Mouse (Mus musculus) liver, embryonic 16.5 days (tissue): ENCODE measurements around the gene Dhx34. TPM values are rescaled to one million over a fixed set of nuclear protein-coding genes. Genes with fewer than 3 reads are reported as not detected.

Experiments
- ATAC-seq: fragments of 200-750 bp; cut with Nextera tagmentation; 2 replicates; pipeline ENCODE4 v1.8.0; 2017; ENCODE audit warnings: low read depth, mild to moderate bottlenecking, moderate number of reproducible peaks, moderate library complexity
- H3K27ac ChIP-seq: fragments of 300-500 bp; sonication (generic); 2 replicates; pipeline ENCODE4 v1.5.1; 2014; ENCODE audit warnings: mild to moderate bottlenecking, low read length
- H3K27me3 ChIP-seq: fragments of 300-500 bp; sonication (generic); 2 replicates; pipeline ENCODE4 v1.6.1; 2014; ENCODE audit warnings: low read depth, low read length, mixed read lengths; ENCODE audit not compliant: control insufficient read depth, insufficient read depth
- H3K36me3 ChIP-seq: fragments of 300-500 bp; sonication (generic); 2 replicates; pipeline ENCODE4 v1.6.1; 2014; ENCODE audit warnings: mild to moderate bottlenecking; ENCODE audit not compliant: control insufficient read depth, insufficient read depth
- H3K4me1 ChIP-seq: fragments of 300-500 bp; sonication (generic); 2 replicates; pipeline ENCODE4 v1.6.1; 2014; ENCODE audit warnings: low read depth, low read length, mixed read lengths; ENCODE audit not compliant: control insufficient read depth
- H3K4me2 ChIP-seq: fragments of 300-500 bp; sonication (generic); 2 replicates; pipeline ENCODE4 v1.6.1; 2014; ENCODE audit warnings: low read depth, low read length, mixed read lengths
- H3K4me3 ChIP-seq: fragments of 300-500 bp; sonication (generic); 2 replicates; pipeline ENCODE4 v1.5.1; 2014; ENCODE audit warnings: low read depth, mild to moderate bottlenecking, low read length
- H3K9ac ChIP-seq: fragments of 300-500 bp; sonication (generic); 2 replicates; pipeline ENCODE4 v1.6.1; 2014; ENCODE audit warnings: low read depth, low read length
- H3K9me3 ChIP-seq: fragments of 300-500 bp; sonication (generic); replicated peaks from 2 replicates; pipeline ENCODE4 v1.6.1; 2016; ENCODE audit warnings: low read length; ENCODE audit not compliant: control insufficient read depth
- WGBS: fragments of 180-500 bp; shearing (Covaris S2); extraction: QIAGEN DNeasy Blood & Tissue Kit; methylation state at CpG from one replicate; pipeline ENCODE4 v1.1.7; 2014; ENCODE audit not compliant: insufficient replicate concordance; 5-methylcytosine and 5-hydroxymethylcytosine counted together
- polyA plus RNA-seq: library from polyadenylated mRNA; unstranded; fragments of >200 nt; fragmentation: Nextera tagmentation; extraction: Ambion mirVana; gene quantifications from 2 replicates; pipeline ENCODE4 v1.2.1, GENCODE M21; 2015

The Dhx34 gene
- polyA plus RNA-seq, 1 experiment from 2014 or later: 6.7 TPM

DNA sequence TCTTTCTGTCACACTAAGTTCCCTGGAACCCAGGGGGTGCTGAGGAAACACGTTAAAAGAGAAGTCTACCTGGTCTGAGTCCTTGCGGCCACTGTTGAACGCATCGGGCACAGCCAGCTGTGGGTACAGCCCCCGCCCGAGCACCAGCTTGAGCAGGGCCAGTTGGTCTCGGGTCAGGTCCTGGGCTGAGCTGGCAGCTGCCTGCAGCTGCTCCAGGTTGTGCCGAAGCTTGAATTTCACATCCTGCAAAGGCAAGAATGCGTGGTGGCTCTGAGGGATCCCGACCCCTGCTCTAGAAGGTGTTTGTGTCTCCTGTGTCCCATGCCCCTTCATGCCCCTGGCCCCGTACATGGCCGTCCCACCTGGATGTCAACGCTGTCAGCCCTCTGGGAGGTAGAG is 18.3 kb downstream of the Dhx34 start:
- H3K27me3 ChIP-seq: no peaks in the 10 kb centered on the region
- peaks cover 2% of the 10 kb centered on the region for H3K36me3 ChIP-seq
- ATAC-seq: no peak
- no peak overlapping the region for H3K4me3 ChIP-seq
- whole genome bisulfite sequencing: 77% methylated on average over 13 of the region's 13 CpGs
- H3K9ac ChIP-seq: no peak overlapping the region
- H3K9me3 ChIP-seq: no peaks in the 10 kb centered on the region
- no peak overlapping the region for H3K27ac ChIP-seq
- H3K4me1 ChIP-seq: no peaks in the 10 kb centered on the region
- H3K4me2 ChIP-seq: no peak overlapping the region

DNA sequence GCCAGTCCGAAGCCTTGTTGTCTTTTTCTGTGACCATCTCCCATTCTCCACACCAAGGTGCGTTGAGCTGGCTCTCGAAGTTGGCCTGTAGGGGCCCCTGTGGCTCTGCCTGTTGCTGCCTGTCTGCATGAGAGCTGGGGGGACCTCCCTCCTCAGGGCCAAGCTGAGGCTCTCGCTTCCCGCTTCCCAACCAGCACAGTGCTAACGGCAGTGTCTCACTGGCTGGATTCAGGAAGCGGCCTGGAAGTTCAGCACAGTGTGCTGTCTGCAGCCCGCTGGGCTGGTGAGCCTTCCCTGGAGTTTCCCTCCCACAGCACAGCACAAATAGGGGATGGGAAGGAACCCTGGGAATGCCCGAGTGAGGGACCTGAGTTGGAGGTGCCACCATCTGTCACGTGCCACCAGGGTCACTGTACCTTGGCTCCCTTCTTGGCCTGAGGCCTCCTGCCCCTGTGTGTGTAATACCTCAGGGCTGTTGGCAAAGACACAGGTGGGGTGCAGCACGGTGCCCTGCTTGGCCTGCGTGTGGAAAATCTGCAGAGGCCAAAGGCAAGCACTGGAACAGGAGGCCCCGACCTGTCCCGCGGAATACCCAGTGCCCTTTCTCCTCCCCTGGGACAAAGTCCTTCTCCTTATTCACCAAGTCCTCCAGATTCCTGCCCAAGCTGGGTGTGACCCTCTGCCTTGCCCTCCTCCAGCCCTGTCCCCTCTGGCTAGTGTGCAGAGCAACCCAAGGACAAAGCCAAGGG is 18.9 kb downstream of the Dhx34 start:
- Histone ChIP-seq H3K36me3 (peaks cover 4% of the 10 kb centered on the region), H3K9ac (no peak overlapping the region), H3K27ac (no peak overlapping the region), H3K9me3 (no peaks in the 10 kb centered on the region), H3K4me2 (no peak overlapping the region), H3K4me1 (no peaks in the 10 kb centered on the region), H3K27me3 (no peaks in the 10 kb centered on the region), H3K4me3 (no peak overlapping the region)
- whole genome bisulfite sequencing: 78% methylated on average over 15 of the region's 15 CpGs
- ATAC-seq: no peak

DNA sequence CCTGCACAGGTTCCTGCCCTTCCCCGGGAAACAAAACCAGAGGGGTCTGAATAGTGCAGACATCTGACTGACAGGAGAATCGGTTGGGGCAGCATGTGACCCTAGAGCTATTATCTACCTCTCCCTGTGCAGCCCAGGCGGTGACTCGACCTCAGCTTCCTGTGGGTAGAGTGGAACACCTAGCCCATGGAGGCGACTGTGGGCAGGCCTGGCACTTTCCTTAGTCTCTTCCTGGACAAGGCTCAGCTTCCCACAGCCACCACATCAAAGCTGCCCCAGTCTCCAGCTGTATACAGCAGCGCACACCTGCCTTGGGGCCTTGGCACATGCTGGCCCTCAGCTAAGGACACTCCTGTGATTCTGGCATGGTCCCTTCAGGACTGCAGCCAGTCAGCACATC is 20.7 kb downstream of the Dhx34 start:
- H3K9me3 ChIP-seq: no peaks in the 10 kb centered on the region
- no peaks in the 10 kb centered on the region for H3K27me3 ChIP-seq
- H3K4me1 ChIP-seq: no peaks in the 10 kb centered on the region
- H3K4me2 ChIP-seq: no peak overlapping the region
- H3K9ac ChIP-seq: no peak overlapping the region
- no peak overlapping the region for H3K27ac ChIP-seq
- no peak for ATAC-seq
- H3K4me3 ChIP-seq: no peak overlapping the region
- WGBS: 23% methylated on average over 6 of the region's 6 CpGs
- H3K36me3 ChIP-seq: peaks cover 4% of the 10 kb centered on the region

DNA sequence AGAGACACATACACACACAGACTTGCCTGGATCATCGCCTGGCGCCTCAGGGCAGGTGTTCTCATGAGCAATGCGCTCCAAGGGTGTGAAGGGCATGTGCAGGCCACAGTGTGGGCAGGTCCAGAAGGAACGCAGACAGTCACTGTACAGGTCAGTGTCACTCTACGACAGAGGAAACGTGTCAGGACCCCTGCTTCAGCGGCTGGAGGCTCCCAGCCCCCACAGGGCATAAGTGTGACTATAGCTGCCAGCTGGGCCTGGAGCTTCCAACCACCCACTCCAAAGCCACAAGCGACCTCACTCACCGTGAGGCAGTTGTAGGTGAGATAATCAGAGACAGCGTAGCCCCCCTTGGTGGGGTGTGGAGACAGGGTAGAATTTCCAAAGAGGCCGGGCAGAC is 23.3 kb downstream of the Dhx34 start:
- Histone ChIP-seq H3K9me3 (no peaks in the 10 kb centered on the region), H3K36me3 (peaks cover 4% of the 10 kb centered on the region), H3K4me2 (no peak overlapping the region), H3K4me3 (no peak overlapping the region), H3K4me1 (no peaks in the 10 kb centered on the region), H3K27ac (no peak overlapping the region), H3K27me3 (no peaks in the 10 kb centered on the region), H3K9ac (no peak overlapping the region)
- WGBS: 76% methylated on average over 11 of the region's 11 CpGs
- no peak for ATAC-seq

DNA sequence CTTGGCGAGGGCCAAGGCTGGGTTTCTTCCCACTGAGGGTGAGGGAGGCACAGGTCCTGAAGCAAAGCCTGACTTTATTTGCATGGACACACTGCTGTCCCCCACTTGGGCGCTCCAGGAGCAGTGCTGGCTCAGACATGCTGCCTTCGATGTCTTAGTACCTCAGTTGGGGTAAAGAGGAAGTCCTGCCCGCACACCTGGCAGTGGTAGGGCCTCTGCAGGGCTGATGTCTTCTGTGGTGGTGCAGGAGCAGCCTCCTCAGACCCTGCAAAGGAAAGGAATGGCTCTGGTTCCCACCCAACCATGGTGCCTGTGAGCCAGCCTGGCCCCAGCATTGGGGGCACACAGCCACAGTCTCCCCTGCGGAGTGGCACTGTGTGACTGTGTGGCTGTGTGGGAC is 24.7 kb downstream of the Dhx34 start:
- no peak for ATAC-seq
- Histone ChIP-seq H3K4me1 (no peaks in the 10 kb centered on the region), H3K9ac (no peak overlapping the region), H3K27ac (no peak overlapping the region), H3K36me3 (peaks cover 4% of the 10 kb centered on the region), H3K27me3 (no peaks in the 10 kb centered on the region), H3K9me3 (no peaks in the 10 kb centered on the region), H3K4me2 (no peak overlapping the region), H3K4me3 (no peak overlapping the region)
- 64% methylated on average over 5 of the region's 5 CpGs for WGBS

DNA sequence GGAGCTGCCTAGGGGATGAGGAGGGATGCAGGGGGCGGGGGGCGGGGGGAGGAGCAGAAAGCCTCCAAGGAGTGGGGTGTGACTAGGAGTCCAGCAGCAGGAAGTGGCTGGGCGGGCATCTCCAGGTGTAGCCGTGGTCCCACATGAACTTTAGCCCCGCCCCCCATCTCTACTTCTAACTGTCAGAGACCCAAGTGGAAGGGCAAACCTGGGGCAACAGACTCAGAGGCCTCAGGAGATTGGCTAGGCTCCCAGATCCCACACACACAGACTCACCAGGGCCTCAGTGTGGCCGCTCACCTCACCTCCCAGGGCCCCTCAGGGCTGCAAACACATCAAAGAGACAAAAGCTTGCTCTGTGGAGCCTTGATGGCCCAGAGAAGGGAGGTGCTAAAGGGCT is 25.2 kb downstream of the Dhx34 start:
- ATAC-seq: no peak
- H3K9ac ChIP-seq: no peak overlapping the region
- no peaks in the 10 kb centered on the region for H3K27me3 ChIP-seq
- whole genome bisulfite sequencing: 72% methylated on average over 6 of the region's 6 CpGs
- no peak overlapping the region for H3K4me3 ChIP-seq
- H3K27ac ChIP-seq: no peak overlapping the region
- peaks cover 4% of the 10 kb centered on the region for H3K36me3 ChIP-seq
- H3K4me2 ChIP-seq: no peak overlapping the region
- no peaks in the 10 kb centered on the region for H3K9me3 ChIP-seq
- no peaks in the 10 kb centered on the region for H3K4me1 ChIP-seq

DNA sequence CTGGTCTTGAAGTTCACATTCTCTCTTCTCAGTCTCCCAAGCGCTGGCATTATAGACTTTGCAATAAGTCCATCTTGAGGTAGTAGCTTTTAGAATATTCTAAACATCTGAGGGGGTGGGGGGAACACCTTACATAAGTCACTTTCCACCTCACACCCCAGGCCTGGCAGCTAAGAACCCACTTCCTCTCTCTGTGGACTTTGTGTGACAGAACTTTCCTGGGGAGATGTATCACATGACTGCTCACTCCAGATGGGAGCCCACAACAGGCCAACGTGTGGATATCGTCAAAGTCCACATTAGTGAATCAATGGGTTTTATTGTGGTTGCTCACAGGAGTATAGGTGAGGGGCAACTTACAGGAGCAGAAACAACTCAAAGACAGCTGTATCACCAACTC is 28.1 kb downstream of the Dhx34 start:
- H3K36me3 ChIP-seq: peaks cover 4% of the 10 kb centered on the region; the same call in 1 of the 2 replicates
- no peak overlapping the region for H3K9ac ChIP-seq
- H3K27ac ChIP-seq: no peak overlapping the region
- H3K27me3 ChIP-seq: no peaks in the 10 kb centered on the region; the same call in 1 of the 2 replicates
- no peaks in the 10 kb centered on the region for H3K4me1 ChIP-seq
- WGBS: 13% methylated on average over 3 of the region's 3 CpGs
- no peaks in the 10 kb centered on the region for H3K9me3 ChIP-seq
- H3K4me3 ChIP-seq: no peak overlapping the region
- no peak overlapping the region for H3K4me2 ChIP-seq
- ATAC-seq: no peak

DNA sequence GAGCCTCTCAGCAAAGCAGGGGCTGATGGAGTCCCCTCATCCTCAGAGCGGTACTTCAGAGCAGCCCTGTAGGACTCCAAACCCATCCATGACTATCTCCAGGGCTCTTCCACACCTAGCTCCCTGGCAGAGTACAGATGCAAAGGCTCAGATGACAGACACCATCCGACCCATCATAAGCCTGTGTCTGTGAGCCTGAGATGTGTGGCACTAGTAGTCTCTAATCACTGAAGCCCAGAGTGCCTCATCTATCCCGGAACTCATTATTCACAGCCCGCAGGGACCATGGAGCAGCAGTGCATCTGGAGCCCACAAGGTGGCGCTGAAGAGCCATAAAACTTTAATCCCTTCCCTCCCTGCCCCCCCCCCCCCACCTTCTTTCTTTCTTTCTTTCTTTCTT is 29.5 kb downstream of the Dhx34 start:
- ATAC-seq: peak; percentile 41
- Histone ChIP-seq H3K36me3 (no peaks in the 10 kb centered on the region), H3K9me3 (no peaks in the 10 kb centered on the region), H3K4me1 (no peaks in the 10 kb centered on the region), H3K27me3 (no peaks in the 10 kb centered on the region; the same call in 1 of the 2 replicates), H3K4me2 (no peak overlapping the region), H3K9ac (no peak overlapping the region), H3K27ac (no peak overlapping the region), H3K4me3 (no peak overlapping the region)
- WGBS: 16% methylated on average over 5 of the region's 5 CpGs

DNA sequence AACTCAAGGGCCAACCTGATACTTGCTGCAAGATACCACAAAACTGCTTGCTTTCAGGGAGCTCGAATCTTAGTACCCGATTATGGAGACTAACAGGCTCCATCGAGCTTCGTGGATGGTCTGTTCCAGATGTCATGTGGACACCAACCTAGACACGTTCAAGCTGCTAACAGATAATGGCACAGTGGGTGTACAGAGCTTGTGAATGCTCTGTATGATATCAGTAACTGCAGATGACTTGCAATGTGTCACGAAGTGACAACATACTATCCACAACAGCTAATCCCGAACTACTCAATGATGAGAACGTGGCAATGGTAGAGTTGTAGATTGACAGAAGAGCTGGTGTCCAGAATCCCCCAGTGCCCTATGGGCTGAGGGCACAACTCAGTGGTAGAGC is 34.3 kb downstream of the Dhx34 start:
- H3K27me3 ChIP-seq: no peaks in the 10 kb centered on the region; the same call in 1 of the 2 replicates
- no peak overlapping the region for H3K4me2 ChIP-seq
- 33% methylated on average over 8 of the region's 8 CpGs for WGBS
- H3K4me1 ChIP-seq: no peaks in the 10 kb centered on the region
- no peaks in the 10 kb centered on the region for H3K36me3 ChIP-seq
- H3K9me3 ChIP-seq: no peaks in the 10 kb centered on the region
- H3K27ac ChIP-seq: no peak overlapping the region
- peak; percentile 65 for ATAC-seq
- no peak overlapping the region for H3K4me3 ChIP-seq
- H3K9ac ChIP-seq: no peak overlapping the region
